Mouse (Mus musculus) embryo, embryonic 11.5 days (tissue): ENCODE results near the gene Gpr15.

Experiments used
- DNase-seq: peaks from one replicate; pipeline ENCODE4 v3.0.0-alpha.2; 2012; ENCODE audit warnings: low read depth, low spot score

Gene Gpr15

GRCm38 (mm10) chr16:58671212-58671985, 47.5 kb downstream of the Gpr15 start:
- DNase-seq, result no peak

GRCm38 (mm10) chr16:58670643-58671042, 48.2 kb downstream of the Gpr15 start:
- no peak for DNase-seq

GRCm38 (mm10) chr16:58669917-58670630, 48.8 kb downstream of the Gpr15 start, which contains the start of gene Cpox:
Cpox (plus strand) TSS chr16:58670292.
- peak; percentile 73 for DNase-seq

GRCm38 (mm10) chr16:58669264-58669663, 49.6 kb downstream of the Gpr15 start:
- DNase-seq, result no peak

GRCm38 (mm10) chr16:58668586-58668985, 50.3 kb downstream of the Gpr15 start:
- DNase-seq, result no peak
